Mouse (Mus musculus) embryo, embryonic 9.5 days (tissue): Measurements from ENCODE around the gene Sstr3.

Experiments used
- DNase-seq: peaks from one replicate; pipeline ENCODE4 v3.0.0-alpha.2; 2017; ENCODE audit errors: extremely low spot score

The Sstr3 gene

DNA sequence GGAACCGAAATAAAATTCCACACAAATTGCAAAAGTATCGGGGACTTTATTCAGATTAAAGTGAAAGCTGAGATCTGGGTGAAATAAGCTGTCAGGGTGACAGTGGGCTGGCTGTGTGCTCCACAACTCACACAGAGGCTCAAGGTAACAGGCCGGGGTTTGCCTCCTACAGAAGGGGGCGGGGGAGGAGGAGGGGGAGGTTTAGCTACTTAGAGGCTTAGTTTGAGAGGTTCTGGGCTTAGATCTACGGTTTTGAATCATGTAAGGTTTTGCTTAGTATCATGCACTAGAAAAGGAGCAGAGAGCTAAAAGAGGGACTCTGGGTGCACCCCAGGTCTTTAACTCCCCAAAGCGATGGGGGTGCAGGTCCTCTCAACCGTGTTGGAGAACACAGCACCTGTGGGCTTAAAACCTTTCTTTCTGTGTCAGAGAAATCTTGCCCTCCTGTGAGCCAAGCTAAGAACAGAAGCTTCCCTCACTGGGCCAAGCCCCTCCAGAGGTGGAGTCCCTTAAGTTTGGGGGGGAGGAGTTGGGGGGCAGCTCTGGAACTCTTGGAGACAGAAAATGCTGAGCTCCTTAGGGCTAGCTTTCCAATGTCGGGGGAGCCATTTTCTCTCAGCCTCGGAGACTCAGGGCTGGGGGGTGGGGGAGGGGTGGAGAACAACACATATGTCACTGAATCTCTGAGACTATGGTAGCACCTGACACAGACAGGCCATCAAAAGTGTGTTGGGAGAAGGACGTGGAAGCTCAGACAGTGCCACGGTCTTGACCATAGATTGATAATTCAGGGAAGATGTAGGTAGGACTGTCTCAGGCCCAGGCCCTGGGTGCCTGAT, 14.9 kb upstream of the Sstr3 start:
- DNase-seq, result no peak

DNA sequence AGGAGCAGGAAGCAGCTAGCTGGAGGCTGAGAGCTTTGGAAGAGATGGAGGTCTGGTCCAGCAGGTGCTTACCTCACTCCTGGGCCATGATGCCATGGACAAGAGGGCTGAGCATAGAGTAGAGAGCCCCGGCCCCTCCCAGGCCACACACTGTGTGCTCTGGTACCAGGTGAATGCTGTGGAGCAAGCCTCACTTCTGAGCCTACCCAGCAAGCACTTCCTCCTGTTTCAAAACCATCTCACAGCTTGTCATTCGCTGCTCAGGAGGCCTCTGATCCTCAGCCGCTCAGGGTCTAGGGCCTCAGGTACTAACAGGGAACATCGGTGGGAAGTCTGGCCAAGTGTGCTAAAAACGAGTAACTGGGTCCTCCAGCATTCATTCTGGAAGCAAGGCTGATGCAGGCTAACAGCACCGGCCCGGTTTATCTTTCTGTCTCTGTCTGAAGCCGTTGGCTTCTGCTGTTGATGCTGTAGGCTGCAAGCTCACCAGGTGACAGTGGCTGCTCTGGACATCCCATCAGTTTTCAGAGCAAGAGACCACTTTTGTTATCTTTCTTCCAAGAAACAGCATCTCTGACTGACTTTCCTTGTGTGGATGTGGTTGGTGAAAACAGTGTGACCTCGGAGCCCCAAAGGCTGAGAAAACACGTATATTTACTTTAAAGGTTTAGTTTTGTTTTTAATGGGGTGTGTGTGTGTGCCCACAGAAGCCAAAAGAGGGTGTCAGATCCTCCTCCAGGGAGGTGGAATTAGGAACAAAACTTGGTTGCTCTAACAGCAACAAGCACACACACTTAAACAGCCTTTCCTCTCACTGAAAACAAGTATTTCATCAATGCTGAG, 13.4 kb upstream of the Sstr3 start:
- DNase-seq, result no peak

DNA sequence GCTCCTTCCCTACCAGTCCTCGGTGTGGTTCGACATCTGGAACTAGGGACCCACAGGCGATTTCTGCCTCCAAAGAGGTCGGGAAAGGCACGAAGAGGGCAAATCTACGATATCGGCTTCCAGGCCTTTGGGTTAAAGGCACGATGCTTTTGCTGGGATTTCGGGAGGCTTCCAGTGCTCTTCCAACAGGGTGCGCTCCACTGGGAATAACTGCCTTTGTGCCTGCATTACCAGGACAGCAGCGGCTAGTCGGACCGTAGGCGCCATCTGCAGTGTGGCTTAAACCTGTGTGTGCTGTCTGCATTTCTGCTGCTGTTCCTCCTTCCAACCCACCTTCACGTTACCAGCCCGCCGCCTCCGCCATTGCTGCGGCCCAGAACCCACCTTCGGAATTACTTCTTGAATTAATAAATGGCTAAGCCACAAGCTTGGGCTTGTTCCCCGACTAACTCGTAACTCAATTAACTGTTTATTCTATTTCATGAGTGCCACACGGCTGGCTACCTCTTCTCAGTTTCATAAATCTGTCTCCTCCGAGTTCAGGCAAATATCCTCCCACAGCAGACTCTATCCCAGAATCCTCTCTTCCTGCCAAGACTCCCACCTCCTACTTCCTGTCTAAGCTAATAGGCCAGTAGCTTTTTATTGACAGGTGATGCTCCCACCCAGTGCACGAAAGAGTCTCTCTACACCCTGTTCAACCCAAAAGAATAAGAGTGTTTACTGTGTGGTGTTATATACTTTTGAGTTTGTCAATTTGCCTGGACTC, 10.2 kb upstream of the Sstr3 start:
- no peak for DNase-seq

DNA sequence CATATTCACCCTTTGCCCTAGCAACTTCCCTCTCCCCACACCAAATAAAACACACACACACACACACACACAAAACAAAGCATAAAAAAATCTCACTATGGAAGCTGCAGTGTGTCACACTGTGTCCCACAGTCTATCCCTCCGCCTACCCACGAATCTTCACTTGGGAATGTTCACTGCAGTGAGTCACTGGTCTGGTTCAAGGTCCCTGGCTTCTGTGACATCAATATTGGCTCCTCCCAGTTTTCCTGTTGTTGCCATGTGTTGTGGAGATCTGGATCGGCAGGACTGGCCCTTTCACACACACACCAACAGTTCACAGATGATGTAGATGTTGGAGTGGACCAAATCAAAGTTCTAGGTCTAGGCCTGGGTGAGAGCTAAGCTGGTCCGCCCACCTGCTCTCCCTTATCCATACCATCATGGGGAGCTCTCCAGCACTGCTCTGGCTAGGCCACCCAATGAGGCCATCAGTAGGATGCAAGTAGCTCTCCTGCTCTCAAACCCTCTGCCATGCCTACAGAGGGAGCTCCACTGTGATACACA, 4.8 kb upstream of the Sstr3 start:
- DNase-seq, result no peak

DNA sequence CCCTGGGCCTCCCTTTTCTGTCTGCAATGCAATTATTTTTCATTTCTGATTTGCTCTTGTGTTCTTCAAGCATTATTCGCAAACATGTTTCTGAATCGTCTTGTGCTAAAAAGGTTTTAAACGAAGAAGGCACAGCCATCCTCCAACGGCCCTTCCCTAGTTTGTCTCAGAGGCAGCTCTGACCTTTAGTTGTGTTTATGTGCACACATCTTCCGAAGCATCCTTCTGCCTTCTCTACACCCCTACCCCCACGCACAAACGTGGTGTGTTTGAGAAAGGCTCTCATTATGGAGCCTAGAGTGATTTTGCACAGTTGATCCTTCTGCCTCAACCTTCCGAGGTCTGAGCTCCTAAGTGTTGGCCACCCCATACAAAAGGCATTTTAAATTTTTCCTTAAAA, 4.2 kb upstream of the Sstr3 start:
- DNase-seq, result no peak

DNA sequence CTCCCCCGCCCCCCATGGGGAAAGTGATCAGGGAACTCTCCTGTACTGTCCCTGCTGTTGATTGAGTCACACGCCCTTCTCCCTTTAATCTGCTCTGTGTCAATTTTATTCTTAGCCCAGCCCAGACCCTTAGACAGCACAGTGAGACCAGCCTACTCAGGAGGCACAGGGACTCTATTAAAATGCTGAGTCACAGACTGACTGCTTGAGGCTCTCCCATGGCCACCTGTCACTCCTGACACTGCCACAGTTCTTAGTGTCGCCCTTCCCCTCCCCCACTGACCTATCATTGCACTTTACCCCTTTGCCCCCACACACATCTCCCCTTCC, 3.8 kb upstream of the Sstr3 start:
- no peak for DNase-seq

DNA sequence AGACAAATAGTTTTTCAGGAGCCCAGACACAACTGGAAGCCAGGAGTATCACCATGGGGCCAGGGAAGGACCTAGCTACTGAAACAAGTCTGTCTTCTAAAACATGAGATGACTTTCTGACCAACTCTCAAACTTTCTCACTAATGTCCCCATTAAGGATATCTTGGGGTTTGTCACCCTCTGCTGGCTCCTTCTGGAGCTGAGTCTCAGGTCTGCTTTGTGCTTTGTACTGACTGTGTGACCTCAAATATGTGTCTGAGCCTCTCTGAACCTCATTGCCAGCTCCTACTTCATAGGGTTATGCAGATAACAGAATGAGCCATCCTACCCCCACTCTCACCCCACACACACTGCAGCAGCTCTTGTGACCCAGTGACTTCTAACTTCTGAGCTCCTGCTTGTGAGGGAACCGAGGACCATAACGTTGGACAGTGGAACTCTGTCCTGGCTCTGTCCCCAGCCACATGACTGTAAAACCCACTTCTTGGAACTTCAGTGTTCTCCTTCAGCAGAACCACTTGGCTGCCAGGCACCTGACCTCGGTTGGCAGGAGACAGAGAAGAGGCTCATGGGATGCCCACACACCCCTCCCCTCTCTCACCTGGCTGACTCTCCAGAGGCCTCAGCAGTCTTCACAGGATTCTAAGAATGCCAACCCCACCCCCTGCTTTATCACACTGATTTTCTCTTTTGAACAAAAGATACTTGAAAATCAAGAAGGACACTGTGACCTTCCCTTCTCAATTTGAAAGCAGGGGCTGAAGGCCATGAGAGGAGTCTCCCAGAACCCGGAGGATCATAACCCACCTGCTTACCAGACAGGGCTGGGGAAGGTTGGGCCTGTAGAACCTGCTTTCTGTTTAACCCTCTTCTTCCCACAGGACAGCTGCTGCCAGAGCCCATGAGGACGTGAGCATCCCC, 3.2 kb upstream of the Sstr3 start:
- no peak for DNase-seq

DNA sequence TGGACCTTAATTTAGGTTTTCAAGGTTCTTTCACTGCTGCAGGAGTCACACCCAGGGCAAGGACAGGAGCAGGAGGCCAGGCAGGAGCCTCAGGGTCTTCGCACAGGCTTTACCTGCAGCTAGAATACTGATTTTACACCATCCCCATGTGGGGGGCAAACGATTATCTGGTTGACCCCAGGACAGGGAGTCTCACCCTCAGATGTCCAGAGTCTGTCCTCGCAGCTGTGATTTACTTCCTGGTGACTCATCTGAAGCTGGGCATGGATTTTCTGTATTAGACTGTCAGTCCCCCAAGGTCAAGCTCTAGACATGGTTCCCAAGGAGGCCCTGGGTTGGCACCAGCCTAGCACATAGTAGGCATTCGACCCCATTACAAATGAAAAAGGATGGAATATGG, 1.6 kb upstream of the Sstr3 start:
- DNase-seq, result no peak

DNA sequence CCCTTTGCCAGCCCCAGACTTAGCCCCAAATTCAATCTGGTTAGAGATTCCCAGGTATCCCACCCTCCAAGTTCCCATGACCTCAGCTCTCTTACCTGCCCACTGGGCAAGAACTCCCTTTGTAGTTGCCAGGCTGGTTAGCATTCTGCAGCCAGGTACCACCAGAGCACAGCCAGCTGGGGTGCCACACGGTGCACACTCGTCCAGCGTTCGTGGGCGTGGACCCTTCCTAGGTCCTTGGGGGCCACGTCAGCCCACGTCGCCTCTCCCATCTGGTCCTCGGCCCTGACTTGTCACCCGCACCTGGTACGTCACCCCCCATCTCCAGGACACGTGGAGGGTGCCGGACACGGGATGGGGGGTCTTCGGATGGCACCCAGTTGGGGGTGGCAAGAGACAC, 444 bp downstream of the Sstr3 start:
- DNase-seq, result no peak

DNA sequence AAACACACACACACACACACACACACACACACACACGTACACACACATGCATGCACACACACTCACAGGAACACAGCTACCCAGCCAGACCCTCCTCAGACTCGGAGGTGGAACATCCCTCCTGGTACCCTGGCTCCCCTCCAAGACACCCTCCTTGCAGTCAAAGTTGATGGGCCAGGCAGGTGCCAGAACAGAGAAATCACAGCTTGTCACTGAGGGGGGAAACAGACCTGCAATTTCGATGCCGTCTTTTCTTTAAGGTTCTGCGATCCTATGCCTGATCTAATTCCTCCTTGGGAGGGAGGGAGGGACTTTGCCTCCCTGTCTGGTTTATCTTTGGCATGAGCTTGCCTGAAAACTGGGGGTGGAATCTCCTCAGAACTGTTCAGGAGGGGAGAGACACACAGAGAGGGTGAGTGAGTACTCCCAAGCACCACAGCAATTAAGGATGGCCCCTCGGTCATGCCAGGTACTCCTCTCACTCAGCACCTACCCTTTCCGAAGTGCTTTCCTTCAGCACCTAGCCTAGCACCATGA, 1.6 kb downstream of the Sstr3 start:
- DNase-seq, result no peak

DNA sequence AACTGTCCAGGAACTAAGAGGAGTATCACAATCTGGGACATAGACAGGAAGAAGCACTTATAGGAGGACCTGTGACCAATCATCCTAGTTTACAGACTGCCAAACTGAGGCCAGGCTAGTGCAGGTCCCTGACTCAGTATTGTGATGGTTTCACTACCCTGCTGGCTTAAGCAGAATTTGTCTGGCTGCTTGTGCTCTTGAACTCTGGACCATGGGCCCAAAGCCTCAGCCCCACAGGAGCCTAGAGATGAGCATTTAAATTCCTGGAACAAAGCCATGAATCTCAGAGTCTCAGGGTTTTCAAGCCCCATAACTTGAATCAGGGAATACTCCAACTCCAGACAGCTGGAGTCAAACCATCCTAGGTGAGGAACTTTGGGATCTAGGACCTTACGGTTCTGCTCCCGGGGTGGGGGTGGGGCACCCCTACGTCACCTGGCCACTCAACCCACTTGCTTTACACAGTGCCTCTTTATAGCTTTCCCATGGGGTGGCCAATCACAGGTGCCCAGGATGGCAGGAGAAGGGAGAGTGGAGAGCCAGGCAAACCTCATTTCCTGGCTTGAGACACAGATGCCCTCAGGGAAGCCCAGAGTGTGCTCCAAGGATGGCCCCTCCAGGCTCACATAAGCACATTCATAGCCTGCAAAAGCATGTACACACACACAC, 2.3 kb downstream of the Sstr3 start:
- no peak for DNase-seq

DNA sequence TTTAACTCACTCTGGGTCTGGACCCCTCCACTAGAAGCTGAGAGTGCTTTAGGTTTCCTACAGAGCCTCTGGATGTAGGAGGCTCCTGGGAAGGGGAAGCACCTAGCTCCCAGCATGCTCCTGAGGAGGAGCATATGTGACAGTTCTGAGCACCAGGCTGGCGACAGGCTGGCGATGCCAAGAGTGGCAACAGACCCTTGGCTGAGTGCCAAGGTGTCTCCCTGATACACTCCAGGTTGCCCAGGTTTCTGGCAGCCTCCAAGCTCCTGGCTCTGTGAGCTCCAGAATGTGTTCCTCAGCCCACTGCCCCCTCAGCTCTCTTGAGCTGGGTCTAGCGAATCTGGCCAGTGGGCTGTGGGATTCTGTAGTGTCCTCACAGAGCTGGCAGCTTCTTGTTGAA, 2.9 kb downstream of the Sstr3 start:
- DNase-seq, result no peak

DNA sequence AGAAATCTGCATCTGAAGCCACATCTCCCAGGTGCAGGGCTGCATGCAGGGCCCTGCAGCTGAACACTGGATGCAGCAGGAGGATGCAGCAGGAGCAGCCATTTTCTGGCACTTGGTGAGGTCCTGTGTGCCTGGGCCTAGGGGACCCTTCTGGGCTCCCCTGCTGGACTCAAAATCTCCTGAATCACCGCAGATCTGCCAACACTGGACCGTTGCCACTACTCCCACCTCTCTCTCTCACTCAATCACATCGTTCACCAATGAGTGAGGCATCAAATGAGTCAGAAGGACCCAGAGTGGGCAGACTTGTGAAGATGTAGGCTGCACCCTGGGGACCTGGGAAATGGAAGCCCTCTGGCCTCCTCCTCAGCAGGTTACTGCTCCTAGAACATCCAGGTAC, 3.4 kb downstream of the Sstr3 start:
- DNase-seq, result no peak

DNA sequence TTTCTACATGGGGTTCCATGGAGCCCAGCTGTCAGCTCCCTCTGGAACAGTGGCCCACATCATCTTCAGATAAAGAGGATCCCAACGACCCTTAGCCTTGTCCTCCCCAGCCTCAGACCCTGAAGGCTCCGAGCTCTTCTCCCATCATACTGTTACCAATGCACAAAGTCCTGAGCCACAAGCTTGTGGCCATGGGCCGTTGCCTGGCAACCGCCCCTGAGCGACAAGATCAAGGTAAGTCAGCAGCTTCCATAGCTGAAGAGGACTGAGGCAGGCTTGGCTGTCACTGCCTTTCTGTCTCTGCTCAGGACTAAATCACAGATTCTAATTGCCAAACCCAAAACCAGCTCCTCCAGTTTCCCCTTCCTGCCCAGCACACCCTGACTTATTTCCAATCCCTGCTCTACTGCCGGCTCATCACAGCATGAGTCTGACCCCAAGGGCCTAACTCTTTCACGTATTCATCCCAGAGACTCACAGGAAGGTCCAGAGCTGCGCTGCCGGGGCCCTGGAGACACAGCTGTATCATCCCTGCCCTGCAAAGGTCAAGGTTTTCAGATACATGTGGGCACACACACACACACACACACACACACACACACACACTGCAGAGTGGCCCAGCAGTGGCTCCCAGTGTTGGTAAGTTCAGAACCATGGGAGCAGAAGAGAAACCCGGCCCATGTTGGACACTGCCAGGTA, 8.6 kb downstream of the Sstr3 start:
- no peak for DNase-seq

DNA sequence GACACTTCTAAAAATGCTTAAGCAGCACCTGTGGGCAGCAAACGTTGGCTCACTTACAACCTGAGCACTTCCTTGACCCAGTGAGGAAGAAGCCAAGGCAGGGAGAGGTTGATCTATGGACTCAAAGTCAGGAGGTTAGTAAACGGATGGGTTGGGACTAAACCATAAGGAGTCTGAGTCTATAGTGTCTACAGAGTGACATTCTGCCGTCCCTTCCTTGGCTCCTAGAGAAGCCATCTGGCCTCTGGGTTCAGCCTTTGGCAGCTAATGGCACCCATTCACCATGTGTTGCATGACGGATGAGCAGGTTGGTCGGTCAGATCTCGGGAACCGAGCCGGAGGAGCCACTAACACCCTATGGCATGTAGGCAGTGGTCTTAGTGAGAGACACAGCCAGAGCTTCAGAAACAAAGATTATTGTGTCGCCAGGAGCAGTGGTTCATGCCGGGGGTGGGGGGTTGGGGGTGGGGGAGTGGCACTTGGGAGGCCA, 11.1 kb downstream of the Sstr3 start:
- no peak for DNase-seq

DNA sequence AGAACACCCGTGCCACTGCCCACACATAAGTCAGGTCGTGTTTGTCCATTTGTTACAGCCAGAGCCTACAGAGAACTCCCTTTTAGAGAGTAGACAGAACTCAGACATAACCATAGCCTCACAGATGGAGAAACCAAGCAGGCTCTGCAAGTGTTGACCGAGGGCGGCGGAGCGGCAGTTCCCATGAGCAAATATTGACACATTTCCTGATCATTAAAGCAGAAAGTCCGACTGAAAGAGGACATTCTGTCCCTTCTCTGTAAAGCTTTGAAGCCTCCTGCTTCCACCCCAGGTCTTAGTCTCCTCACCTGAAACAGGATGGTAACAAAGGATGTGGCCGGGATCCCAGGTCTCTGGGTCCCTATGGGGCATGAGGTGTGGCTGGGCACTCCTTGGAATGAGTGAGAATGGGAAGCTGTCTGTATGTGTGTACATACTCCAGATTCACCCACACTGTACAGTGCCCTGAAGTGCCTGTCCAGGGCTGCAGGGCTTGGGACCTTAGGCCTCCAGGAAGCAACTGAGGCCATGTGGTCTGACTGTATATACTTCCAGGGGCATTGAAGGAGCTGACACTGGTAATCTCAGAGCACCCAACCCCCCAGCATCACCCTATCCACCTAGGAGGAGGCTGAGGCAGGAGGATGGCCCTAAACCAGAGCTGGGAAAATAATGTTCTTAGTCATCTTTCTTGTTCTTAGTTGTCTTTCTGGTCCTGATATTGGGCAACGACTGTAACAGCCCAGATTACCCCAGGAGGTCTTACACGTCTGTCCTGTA, 11.7 kb downstream of the Sstr3 start:
- no peak for DNase-seq

DNA sequence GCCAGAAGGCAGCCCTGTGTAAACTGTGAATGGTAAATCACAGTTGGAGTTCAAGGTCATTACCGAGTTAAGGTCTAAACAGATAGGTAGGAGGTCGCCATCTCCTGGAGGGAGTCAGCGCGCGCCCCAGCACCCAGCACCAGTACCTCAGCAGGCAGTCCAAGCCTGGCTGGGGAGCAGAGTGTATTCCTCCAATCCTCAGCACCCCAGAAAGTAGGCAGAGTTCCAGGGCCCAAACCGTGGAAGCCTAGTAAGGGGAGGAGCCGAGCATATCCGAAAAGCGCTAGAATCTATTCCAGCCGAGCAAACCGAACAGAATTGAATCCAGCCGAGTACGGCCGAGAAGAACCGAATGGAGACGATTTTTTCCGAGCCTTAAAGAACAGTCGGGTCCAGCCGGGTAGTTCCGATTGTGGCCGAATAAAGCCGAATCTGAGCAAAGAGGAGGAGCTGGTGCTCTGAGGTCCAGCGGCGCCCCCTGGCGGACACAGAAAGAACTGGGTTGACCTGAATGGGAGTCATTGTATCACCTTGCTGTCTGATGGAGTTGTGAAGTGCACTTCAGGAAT, 12.5 kb downstream of the Sstr3 start:
- peak; percentile 91 for DNase-seq

DNA sequence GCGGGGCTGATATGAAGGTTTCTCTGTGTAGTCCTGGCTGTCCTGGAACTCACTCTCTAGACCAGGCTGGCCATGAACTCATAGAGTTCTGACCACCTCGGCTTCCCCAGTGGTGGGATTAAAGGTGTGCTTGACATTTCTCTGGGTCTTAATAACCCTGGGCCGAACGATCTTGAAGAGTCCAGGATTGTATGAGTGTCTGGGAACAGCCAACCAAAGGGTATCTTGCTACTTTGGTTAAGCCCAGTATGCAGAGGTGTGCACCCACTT, 13.1 kb downstream of the Sstr3 start:
- DNase-seq, result no peak
